Mouse (Mus musculus) T-helper 17 cell (primary cell): Measurements from ENCODE around the gene Zranb3.

Source experiments
- in situ Hi-C, 2 experiments: fragments of 300-600 bp; cut with MboI, MseI; formaldehyde crosslinking; loops; 1 replicate in 1 of 2; 2 replicates in 1 of 2; pipeline ENCODE4 v1.15.1; 2025; ENCODE audit warnings: high pct_unique_total_duplicates in 2 of 2

The Zranb3 gene

GRCm38 (mm10) chr1:128060655-128061344 lies 42.0 kb downstream of the Zranb3 start:
- in situ Hi-C loops, result no loop called here

- in situ Hi-C loops, result no loop called here
Measured at GRCm38 (mm10) chr1:128058625-128059024, 44.2 kb downstream of the Zranb3 start.

- in situ Hi-C loops, result no loop called here
Measured at GRCm38 (mm10) chr1:128057269-128057668, 45.6 kb downstream of the Zranb3 start.

DNA sequence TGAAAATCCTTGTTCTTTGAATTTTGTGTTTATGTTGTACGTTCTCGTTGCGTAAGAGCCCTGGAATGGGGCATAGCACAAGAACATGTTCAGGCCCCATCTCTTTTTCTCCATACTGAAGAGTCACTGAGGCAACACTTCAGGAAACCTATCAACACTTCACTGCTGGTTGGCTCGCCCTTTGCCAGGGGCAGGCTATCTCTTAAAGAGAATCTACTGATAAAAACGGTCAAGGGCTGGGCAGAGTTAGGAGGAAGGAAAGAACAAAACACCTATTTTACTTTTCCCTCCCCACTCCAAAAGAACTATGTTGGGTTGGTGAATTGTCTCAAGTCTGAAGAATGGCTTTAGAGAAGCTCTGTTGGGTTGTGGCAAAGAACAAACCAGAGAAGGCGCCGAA lies 55.9 kb downstream of the Zranb3 start:
- in situ Hi-C loops, result no loop called here

DNA sequence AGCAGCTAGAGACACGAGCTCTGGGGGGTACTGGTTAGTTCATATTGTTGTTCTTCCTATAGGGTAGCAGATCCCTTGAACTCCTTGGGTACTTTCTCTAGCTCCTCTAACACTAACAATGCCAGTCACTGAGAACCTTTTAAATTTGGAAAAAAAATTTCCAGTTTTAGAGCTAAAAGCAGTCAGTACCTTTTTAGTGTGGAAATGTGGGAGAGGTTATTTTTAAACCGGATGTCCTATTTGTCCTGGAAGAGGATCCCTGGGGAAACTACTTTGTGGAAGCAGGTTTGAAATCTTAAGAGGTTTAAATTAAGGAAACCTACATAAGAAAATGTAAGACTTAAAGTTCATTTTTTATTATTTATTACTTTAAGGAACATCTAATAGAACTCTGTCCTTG lies 56.4 kb downstream of the Zranb3 start:
- in situ Hi-C loops, result no loop called here

DNA sequence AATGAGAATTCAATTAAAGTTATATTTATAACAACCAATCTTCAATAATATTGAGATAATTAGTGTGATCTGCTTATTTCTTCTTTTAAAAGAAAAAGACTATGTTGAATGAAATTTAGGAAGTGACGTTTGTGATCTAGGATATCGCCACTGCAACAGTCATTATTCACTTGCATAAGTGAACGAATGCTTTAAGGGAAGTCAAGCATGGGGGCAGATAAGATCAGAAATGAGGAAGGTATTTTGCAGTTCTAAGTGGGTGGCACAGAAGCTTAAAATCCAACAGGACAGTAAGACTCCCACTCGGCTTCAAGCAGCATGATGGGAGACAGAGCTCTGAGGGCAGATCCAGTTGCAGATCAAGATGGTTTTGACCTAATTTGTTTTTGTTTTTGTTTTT lies 58.7 kb downstream of the Zranb3 start:
- in situ Hi-C loops, result no loop called here

DNA sequence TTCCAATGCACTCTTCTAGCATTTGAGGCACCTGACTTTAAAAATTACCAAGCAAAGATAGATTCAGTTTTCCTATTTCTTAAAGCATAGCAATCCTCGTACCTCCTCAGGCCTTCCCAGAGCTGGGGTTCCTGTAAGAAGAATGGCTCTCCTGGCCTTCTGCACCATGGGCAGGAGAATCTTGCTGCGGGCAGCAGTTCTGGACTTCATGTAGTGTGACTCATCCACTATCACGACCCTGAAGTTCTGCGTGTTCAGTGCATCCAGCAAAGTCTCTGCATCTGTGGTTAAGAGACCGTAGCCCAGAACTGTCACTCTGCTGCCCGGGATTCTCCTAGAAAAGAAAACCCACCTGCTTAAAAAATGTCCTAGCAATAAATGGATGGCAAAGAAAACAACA lies 66.6 kb downstream of the Zranb3 start:
- in situ Hi-C loops, result no loop called here

DNA sequence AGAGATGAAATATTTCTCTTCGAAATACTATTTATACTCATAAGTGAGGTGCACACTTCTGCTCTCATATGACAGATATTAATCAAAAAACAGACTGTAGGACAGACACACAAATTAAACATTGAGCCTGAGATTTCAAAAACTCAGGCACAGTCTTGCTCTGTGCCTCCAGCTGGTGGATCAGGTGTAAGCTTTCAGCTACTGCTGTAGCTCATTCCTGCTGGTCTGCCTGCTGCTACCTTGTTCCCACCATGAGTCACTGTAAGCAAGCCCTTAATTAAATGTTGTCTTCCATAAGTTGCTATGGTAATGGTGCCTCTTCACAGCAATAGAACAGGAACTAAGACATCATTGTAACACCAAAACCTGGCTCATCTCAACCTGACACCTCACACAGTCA lies 70.7 kb downstream of the Zranb3 start:
- in situ Hi-C loops, result no loop called here

- in situ Hi-C loops, result no loop called here
Measured at GRCm38 (mm10) chr1:128031524-128031923, 71.3 kb downstream of the Zranb3 start.

DNA sequence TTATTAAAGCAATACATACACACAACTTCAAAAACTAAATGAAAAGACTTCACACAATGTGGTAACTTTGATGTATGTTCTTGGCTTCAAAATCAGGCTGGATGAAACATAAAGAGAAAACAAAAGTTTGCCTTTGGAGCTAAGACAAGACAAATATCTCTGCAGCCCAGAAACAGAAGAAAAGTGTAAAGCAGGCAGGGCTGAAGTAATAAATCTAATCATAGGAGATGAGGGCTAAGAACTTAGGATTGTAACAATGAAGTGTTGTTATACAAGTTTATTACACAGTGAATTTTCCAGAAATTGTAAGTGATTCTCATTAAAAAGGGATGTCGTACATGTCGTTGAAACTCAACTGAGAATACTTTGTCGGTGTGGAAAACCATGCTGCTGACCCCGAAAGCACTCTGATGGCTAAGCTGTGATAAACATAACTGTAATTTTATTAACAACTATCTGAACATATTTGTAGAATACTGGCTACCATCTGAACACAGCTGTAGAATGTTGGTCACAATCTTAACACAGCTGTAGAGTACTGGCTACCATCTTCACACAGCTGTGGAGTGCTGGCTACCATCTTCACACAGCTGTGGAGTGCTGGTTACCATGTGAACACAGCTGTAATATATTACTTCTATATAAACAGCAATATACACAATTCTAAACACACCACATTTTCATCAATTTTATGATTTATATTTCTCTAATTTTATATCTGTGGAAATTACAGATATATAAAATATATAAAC lies 78.3 kb downstream of the Zranb3 start:
- in situ Hi-C loops, result no loop called here

- in situ Hi-C loops, result no loop called here
Measured at GRCm38 (mm10) chr1:128020001-128020770, 82.7 kb downstream of the Zranb3 start.

GRCm38 (mm10) chr1:128016035-128016492 lies 86.8 kb downstream of the Zranb3 start:
- in situ Hi-C loops, result no loop called here

DNA sequence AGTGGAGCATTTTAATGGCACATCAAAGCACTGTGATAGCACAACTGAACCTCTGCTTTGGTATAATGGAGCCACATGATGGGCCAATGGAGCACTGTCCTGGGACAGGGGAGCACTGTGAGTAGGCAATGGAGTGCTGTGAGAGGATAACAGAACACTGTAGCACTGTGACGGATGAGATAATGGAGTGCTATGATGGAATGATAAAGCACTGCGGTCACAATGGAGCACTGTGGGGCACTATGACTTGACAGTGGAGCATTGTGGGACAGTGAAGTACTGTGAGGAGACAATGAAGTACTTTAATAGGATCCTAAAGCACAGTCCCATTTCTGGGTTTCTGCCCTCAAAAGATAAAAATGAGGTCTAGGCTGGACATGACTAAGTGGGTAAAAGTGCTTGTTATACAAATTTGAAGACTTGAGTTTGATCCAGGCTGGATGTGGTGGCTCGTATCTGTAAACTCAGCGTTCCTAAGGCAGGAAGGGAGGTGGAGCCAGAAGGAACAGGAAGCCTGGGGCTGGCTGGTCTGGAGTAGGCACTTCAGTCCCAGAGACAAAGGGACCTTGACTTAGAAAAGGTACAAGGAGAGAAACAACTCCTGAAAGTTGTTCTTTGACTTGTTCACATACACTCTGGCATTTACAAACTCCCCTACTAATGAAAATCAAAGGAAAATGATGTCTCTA lies 89.0 kb downstream of the Zranb3 start:
- in situ Hi-C loops, result no loop called here

GRCm38 (mm10) chr1:128009751-128010150 lies 93.1 kb downstream of the Zranb3 start:
- in situ Hi-C loops, result loop anchor here in 1 of 2 experiments (10.0 kb wide), 1 partner anchor 1255 kb away; no protein-coding TSS in a partner anchor

DNA sequence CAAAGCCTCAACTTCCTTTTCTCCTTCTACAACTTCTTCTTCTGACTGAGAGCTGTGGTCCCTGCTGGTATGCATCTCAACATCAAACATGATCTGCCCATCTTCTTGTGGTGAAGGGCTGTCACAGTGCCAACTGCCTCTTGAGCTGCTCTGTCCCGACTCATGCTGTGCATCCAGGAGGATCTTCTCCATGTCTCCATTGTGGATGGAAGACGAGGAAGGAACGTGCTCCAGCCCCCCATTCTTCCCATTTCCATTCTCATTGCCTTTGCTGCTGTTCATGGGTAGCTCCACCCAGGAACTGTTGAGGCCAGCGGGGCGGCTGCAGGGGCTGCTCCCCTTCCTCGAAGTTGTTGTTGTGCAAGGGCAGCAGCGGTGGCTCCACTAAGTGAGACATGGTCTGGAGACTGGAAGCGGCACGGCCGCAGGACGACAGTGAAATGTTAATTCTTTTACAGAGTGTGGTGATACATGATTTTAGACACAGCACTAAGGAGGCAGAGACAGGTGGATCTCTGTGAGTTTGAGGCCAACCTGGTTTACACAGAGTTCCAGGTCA lies 96.7 kb downstream of the Zranb3 start:
- in situ Hi-C loops, result loop anchor here in 1 of 2 experiments (10.0 kb wide), 1 partner anchor 1251 kb away; no protein-coding TSS in a partner anchor

GRCm38 (mm10) chr1:128004371-128004720 lies 98.5 kb downstream of the Zranb3 start:
- in situ Hi-C loops, result loop anchor here in 1 of 2 experiments (10.0 kb wide), 1 partner anchor 1250 kb away; no protein-coding TSS in a partner anchor

DNA sequence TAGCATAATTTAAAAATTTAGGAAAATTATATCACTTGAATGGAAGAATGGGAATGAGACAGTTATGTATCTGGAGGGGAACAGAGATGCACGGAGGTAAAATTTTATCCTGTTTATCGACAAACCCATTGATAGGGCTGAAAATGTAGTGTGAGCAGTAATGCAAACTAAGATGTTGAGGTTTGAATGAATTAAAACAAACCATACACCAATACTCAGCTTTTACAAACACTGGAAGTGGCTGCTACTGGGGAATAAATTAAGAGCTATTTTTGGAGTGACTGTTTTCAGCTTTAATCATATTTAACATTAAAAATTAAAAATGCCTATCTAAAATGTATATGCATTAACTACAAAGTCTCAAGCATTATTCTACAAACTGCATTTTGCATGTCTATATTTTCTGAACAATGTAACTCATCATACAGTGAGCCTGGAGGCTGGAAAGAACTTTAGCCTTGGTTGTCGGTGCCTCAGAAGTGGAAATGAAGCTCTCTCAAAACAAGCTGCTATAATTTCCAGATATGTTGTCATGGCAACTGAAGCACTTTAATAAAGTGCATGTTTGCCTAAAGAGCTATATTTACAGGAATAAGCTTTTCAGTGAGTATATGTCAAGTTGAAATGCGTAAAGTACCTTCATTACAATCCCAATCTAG lies 99.0 kb downstream of the Zranb3 start:
- in situ Hi-C loops, result loop anchor here in 1 of 2 experiments (10.0 kb wide), 1 partner anchor 1249 kb away; no protein-coding TSS in a partner anchor

- in situ Hi-C loops, result loop anchor here in 1 of 2 experiments (10.0 kb wide), 1 partner anchor 1247 kb away; no protein-coding TSS in a partner anchor
Measured at GRCm38 (mm10) chr1:128002159-128002558, 100.7 kb downstream of the Zranb3 start.

DNA sequence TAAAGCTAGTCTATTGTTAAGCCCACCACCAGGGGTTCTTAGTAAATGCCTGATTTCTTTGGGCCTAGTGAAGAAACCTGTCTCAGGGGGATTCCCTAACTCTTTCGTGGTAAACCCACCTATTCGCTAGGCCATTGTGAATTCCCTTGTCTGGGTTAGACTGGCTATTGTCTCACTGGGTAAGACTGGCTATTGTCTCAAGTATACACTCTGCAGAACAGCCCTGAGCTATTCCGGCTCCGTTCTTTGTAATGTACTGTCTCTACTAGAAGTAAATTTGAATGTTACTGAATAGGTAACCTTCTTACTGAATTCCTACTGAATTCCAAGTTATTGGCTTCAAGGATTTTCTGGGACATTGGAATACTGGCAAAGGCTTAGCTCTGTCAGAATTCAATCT lies 101.9 kb downstream of the Zranb3 start:
- in situ Hi-C loops, result loop anchor here in 1 of 2 experiments (10.0 kb wide), 1 partner anchor 1246 kb away; no protein-coding TSS in a partner anchor

- in situ Hi-C loops, result no loop called here
Measured at GRCm38 (mm10) chr1:127993892-127994291, 109.0 kb downstream of the Zranb3 start.
